Mouse (Mus musculus) heart, postnatal 0 days (tissue): ENCODE results near the gene Ptpro. TPM values are rescaled to one million over a fixed set of nuclear protein-coding genes. Genes with fewer than 3 reads are reported as not detected.

Experiments used
- ATAC-seq: fragments of 200-750 bp; cut with Nextera tagmentation; 2 replicates; pipeline ENCODE4 v1.8.0; 2017; ENCODE audit warnings: low read depth, moderate number of reproducible peaks, moderate library complexity; ENCODE audit not compliant: insufficient read depth
- DNase-seq: peaks from one replicate; pipeline ENCODE4 v3.0.0-alpha.2; 2016; ENCODE audit warnings: low spot score
- H3K27ac ChIP-seq: fragments of 300-500 bp; sonication (generic); 2 replicates; pipeline ENCODE4 v1.5.1; 2014; ENCODE audit warnings: low read depth, mild to moderate bottlenecking
- H3K27me3 ChIP-seq: fragments of 300-500 bp; sonication (generic); 2 replicates; pipeline ENCODE4 v1.6.1; 2014; ENCODE audit warnings: low read length, mixed read lengths; ENCODE audit not compliant: control insufficient read depth, insufficient read depth
- H3K36me3 ChIP-seq: fragments of 300-500 bp; sonication (generic); replicated peaks from 2 replicates; pipeline ENCODE4 v1.6.1; 2014; ENCODE audit warnings: low read length, mixed read lengths; ENCODE audit not compliant: control insufficient read depth, insufficient read depth
- H3K4me1 ChIP-seq: fragments of 300-500 bp; sonication (generic); 2 replicates; pipeline ENCODE4 v1.6.1; 2014; ENCODE audit warnings: antibody characterized with exemption; ENCODE audit not compliant: control insufficient read depth, insufficient read depth
- H3K4me2 ChIP-seq: fragments of 300-500 bp; sonication (generic); 2 replicates; pipeline ENCODE4 v1.6.1; 2014; ENCODE audit warnings: low read depth, mild to moderate bottlenecking, low read length, moderate library complexity
- H3K4me3 ChIP-seq: fragments of 300-500 bp; sonication (generic); 2 replicates; pipeline ENCODE4 v1.5.1; 2014; ENCODE audit warnings: low read depth, low read length
- H3K9ac ChIP-seq: fragments of 300-500 bp; sonication (generic); replicated peaks from 2 replicates; pipeline ENCODE4 v1.6.1; 2014; ENCODE audit warnings: low read depth, low read length, mixed read lengths
- H3K9me3 ChIP-seq: fragments of 300-500 bp; sonication (generic); replicated peaks from 2 replicates; pipeline ENCODE4 v1.6.1; 2016; ENCODE audit warnings: low read length; ENCODE audit not compliant: control insufficient read depth
- CTCF ChIP-seq: IDR thresholded peaks from 2 replicates; pipeline ENCODE4 v1.5.1; 2016; ENCODE audit warnings: antibody characterized with exemption, control low read depth, low read depth
- EP300 ChIP-seq: IDR thresholded peaks from 2 replicates; pipeline ENCODE4 v1.6.1; 2016; ENCODE audit warnings: antibody characterized with exemption, low read depth
- WGBS: fragments of 180-500 bp; shearing (Covaris S2); extraction: QIAGEN DNeasy Blood & Tissue Kit; methylation state at CpG from one replicate; pipeline ENCODE4 v1.1.7; 2014; 5-methylcytosine and 5-hydroxymethylcytosine counted together
- polyA plus RNA-seq: library from polyadenylated mRNA; unstranded; fragments of >200 nt; fragmentation: Nextera tagmentation; extraction: Ambion mirVana; gene quantifications from 2 replicates; pipeline ENCODE4 v1.2.1, GENCODE M21; 2015
- total RNA-seq: library from RNA; depleted of rRNA; stranded (reverse); fragments of >200 nt; gene quantifications from 2 replicates; pipeline ENCODE4 v1.2.3, GENCODE M21; 2014; ENCODE audit warnings: low replicate concordance

Ptpro gene
- total and polyA plus RNA-seq, 2 experiments from 2014 or later, result 2.3 to 3.6 TPM

DNA sequence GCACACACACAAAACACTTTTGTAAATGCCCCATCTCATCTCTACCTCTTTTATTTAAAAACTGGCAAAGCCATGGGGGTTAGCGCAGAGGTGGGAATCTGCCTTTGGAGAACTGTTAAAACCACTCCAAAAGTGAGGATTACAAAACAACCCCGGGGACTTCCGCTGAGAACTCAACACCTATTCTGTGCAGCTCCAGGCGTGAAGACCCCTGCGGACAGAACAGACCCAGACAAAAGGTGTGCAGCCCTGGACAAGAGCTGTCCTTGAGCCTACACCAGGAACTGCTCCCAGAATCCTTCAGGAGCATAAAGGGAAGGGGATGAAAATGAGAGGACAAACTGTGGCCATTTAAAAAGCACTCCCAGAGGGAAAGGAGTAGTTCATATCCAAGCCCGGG is 243.1 kb downstream of the Ptpro start:
- WGBS, result 65% methylated on average over 6 of the region's 6 CpGs
- TF ChIP-seq CTCF, result no peak
- no peak for TF ChIP-seq EP300
- Histone ChIP-seq H3K9ac (no peak overlapping the region), H3K4me3 (no peak overlapping the region), H3K27me3 (no peaks in the 10 kb centered on the region), H3K27ac (no peak overlapping the region), H3K4me2 (no peak overlapping the region), H3K9me3 (no peaks in the 10 kb centered on the region), H3K4me1 (0 out of 2 replicates have a peak, but pooled peaks cover 3% of the 10 kb centered on the region), H3K36me3 (no peaks in the 10 kb centered on the region)
- no peak for ATAC-seq
- no peak for DNase-seq

GRCm38 (mm10) chr6:137496562-137496961 is 244.4 kb downstream of the Ptpro start:
- H3K27ac ChIP-seq, result no peak overlapping the region
- TF ChIP-seq EP300, result no peak
- no peak overlapping the region for H3K4me3 ChIP-seq
- H3K4me2 ChIP-seq, result no peak overlapping the region
- no peaks in the 10 kb centered on the region for H3K27me3 ChIP-seq
- no peaks in the 10 kb centered on the region for H3K9me3 ChIP-seq
- H3K36me3 ChIP-seq, result no peaks in the 10 kb centered on the region
- H3K9ac ChIP-seq, result no peak overlapping the region
- DNase-seq (no peak), ATAC-seq (no peak)
- 0 out of 2 replicates have a peak, but pooled peaks cover 3% of the 10 kb centered on the region for H3K4me1 ChIP-seq
- WGBS, result 98% methylated on average over 2 of the region's 2 CpGs

- Histone ChIP-seq H3K9ac (no peak overlapping the region), H3K9me3 (no peaks in the 10 kb centered on the region), H3K4me1 (0 out of 2 replicates have a peak, but pooled peaks cover 3% of the 10 kb centered on the region), H3K4me3 (no peak overlapping the region), H3K27me3 (no peaks in the 10 kb centered on the region), H3K27ac (no peak overlapping the region), H3K36me3 (no peaks in the 10 kb centered on the region), H3K4me2 (no peak overlapping the region)
- no peak for TF ChIP-seq EP300
- TF ChIP-seq CTCF, result no peak
- WGBS, result 65% methylated on average over 8 of the region's 8 CpGs
- ATAC-seq (peak; percentile 27; the same call in 1 of the 2 replicates), DNase-seq (no peak)
These were observed 245.2 kb downstream of the Ptpro start for GRCm38 (mm10) chr6:137497208-137497835.

DNA sequence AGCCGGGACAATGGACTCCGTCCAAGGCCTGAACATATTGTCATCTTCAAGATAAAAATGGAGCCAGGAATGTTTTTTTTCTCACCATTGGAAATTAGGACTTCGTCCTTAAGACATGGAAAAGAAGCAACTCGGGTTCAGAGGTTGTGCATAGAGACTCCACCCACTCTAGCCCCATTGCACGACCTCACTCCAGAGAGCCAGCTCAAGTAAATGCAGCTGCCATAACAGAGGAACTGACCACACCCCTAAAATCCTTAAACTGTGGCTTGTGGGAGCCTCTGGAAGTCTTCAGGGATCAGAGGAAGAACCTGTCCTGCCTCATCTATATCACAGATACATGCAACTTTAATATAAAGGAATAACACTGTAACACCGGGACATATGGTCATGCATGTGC is 246.7 kb downstream of the Ptpro start:
- DNase-seq, result no peak

GRCm38 (mm10) chr6:137503009-137503408 is 250.9 kb downstream of the Ptpro start:
- no peaks in the 10 kb centered on the region for H3K9me3 ChIP-seq
- no peak overlapping the region for H3K4me3 ChIP-seq
- ATAC-seq (no peak), DNase-seq (no peak)
- H3K4me1 ChIP-seq, result no peaks in the 10 kb centered on the region
- WGBS, result 88% methylated on average over 7 of the region's 7 CpGs
- H3K4me2 ChIP-seq, result no peak overlapping the region
- peaks cover 17% of the 10 kb centered on the region for H3K36me3 ChIP-seq
- no peak overlapping the region for H3K9ac ChIP-seq
- TF ChIP-seq CTCF, result no peak
- TF ChIP-seq EP300, result no peak
- H3K27ac ChIP-seq, result no peak overlapping the region
- no peaks in the 10 kb centered on the region for H3K27me3 ChIP-seq

More for the DNA sequence above, 246.7 kb downstream of the Ptpro start:
- H3K27ac ChIP-seq, result no peak overlapping the region
- H3K4me3 ChIP-seq, result no peak overlapping the region
- no peaks in the 10 kb centered on the region for H3K9me3 ChIP-seq
- H3K27me3 ChIP-seq, result no peaks in the 10 kb centered on the region
- no peak overlapping the region for H3K4me2 ChIP-seq
- H3K9ac ChIP-seq, result no peak overlapping the region
- TF ChIP-seq EP300 (no peak), CTCF (no peak)
- 0 out of 2 replicates have a peak, but pooled peaks cover 3% of the 10 kb centered on the region for H3K4me1 ChIP-seq
- no peak for ATAC-seq
- no peaks in the 10 kb centered on the region for H3K36me3 ChIP-seq
- 65% methylated on average over 6 of the region's 6 CpGs for WGBS

- WGBS, result 83% methylated on average over 8 of the region's 8 CpGs
- Histone ChIP-seq H3K9ac (no peak overlapping the region), H3K36me3 (peaks cover 20% of the 10 kb centered on the region), H3K9me3 (no peaks in the 10 kb centered on the region), H3K27ac (no peak overlapping the region), H3K4me1 (no peaks in the 10 kb centered on the region), H3K27me3 (no peaks in the 10 kb centered on the region), H3K4me3 (no peak overlapping the region), H3K4me2 (no peak overlapping the region)
- no peak for DNase-seq
- no peak for ATAC-seq
- TF ChIP-seq EP300 (no peak), CTCF (no peak)
These were observed 251.3 kb downstream of the Ptpro start for GRCm38 (mm10) chr6:137503462-137503861.
